Mouse (Mus musculus) megakaryocyte, embryonic 14.5 days (primary cell): ENCODE results near the gene Helb. TPM values are rescaled to one million over a fixed set of nuclear protein-coding genes. Genes with fewer than 3 reads are reported as not detected.

ENCODE experiments used
- H3K27me3 ChIP-seq: replicated peaks from 2 replicates; pipeline ENCODE3; 2012; ENCODE audit warnings: inconsistent platforms
- H3K36me3 ChIP-seq: replicated peaks from 2 replicates; pipeline ENCODE3; 2012; ENCODE audit warnings: low read length, inconsistent platforms, mixed read lengths
- H3K4me1 ChIP-seq: 2 replicates; pipeline ENCODE4 v1.6.1; 2012; ENCODE audit warnings: inconsistent platforms
- H3K4me3 ChIP-seq: replicated peaks from 2 replicates; pipeline ENCODE3; 2012; ENCODE audit warnings: moderate library complexity, mild to moderate bottlenecking, inconsistent platforms
- H3K9me3 ChIP-seq: 2 replicates; pipeline ENCODE4 v1.6.1; 2012; ENCODE audit warnings: inconsistent platforms
- FLI1 ChIP-seq: IDR thresholded peaks from 2 replicates; pipeline ENCODE4 v1.6.1; 2012; ENCODE audit warnings: low read length, inconsistent platforms, mixed read lengths
- GATA1 ChIP-seq: IDR thresholded peaks from 3 replicates; pipeline ENCODE4 v1.6.1; 2012; ENCODE audit warnings: mixed read lengths, low read length, inconsistent platforms, borderline replicate concordance
- polyA plus RNA-seq: library from polyadenylated mRNA; stranded (reverse); fragments of >175 nt; gene quantifications from 2 replicates; pipeline ENCODE4 v1.2.3, GENCODE M21; 2012; ENCODE audit warnings: low replicate concordance; ENCODE audit not compliant: insufficient read depth

Helb gene
- polyA plus RNA-seq, 1 experiment, result 4.5 TPM

GRCm38 (mm10) chr10:120097564-120097963 lies 15.2 kb downstream of the Helb start:
- H3K4me1 ChIP-seq, result no peaks in the 10 kb centered on the region; the same call in 1 of the 2 replicates
- no peak for TF ChIP-seq FLI1
- no peak for TF ChIP-seq GATA1
- H3K36me3 ChIP-seq, result peaks cover 98% of the 10 kb centered on the region
- no peaks in the 10 kb centered on the region for H3K27me3 ChIP-seq
- no peak overlapping the region for H3K4me3 ChIP-seq
- H3K9me3 ChIP-seq, result no peaks in the 10 kb centered on the region

GRCm38 (mm10) chr10:120095716-120096115 lies 17.1 kb downstream of the Helb start:
- H3K9me3 ChIP-seq, result no peaks in the 10 kb centered on the region
- H3K4me1 ChIP-seq, result no peaks in the 10 kb centered on the region; the same call in 1 of the 2 replicates
- H3K36me3 ChIP-seq, result peaks cover 98% of the 10 kb centered on the region
- TF ChIP-seq FLI1 (no peak), GATA1 (no peak)
- H3K4me3 ChIP-seq, result no peak overlapping the region
- no peaks in the 10 kb centered on the region for H3K27me3 ChIP-seq

- Histone ChIP-seq H3K36me3 (peaks cover 97% of the 10 kb centered on the region), H3K4me3 (no peak overlapping the region), H3K9me3 (no peaks in the 10 kb centered on the region), H3K27me3 (no peaks in the 10 kb centered on the region), H3K4me1 (no peaks in the 10 kb centered on the region)
- TF ChIP-seq GATA1 (no peak), FLI1 (no peak)
These were observed 17.7 kb downstream of the Helb start for GRCm38 (mm10) chr10:120095136-120095535.

- H3K9me3 ChIP-seq, result no peaks in the 10 kb centered on the region
- H3K27me3 ChIP-seq, result no peaks in the 10 kb centered on the region
- no peaks in the 10 kb centered on the region for H3K4me1 ChIP-seq
- H3K4me3 ChIP-seq, result no peak overlapping the region
- TF ChIP-seq FLI1, result no peak
- no peak for TF ChIP-seq GATA1
- H3K36me3 ChIP-seq, result peaks cover 99% of the 10 kb centered on the region
These were observed 20.2 kb downstream of the Helb start for GRCm38 (mm10) chr10:120092548-120092947.

- Histone ChIP-seq H3K36me3 (peaks cover 34% of the 10 kb centered on the region), H3K27me3 (no peaks in the 10 kb centered on the region), H3K9me3 (no peaks in the 10 kb centered on the region), H3K4me1 (no peaks in the 10 kb centered on the region), H3K4me3 (no peak overlapping the region)
- TF ChIP-seq GATA1 (no peak), FLI1 (no peak)
These were observed 34.9 kb downstream of the Helb start for GRCm38 (mm10) chr10:120077850-120078249.

- no peak for TF ChIP-seq FLI1
- TF ChIP-seq GATA1, result no peak
- peaks cover 9% of the 10 kb centered on the region for H3K9me3 ChIP-seq
- no peaks in the 10 kb centered on the region for H3K36me3 ChIP-seq
- H3K4me3 ChIP-seq, result no peak overlapping the region
- H3K27me3 ChIP-seq, result peaks cover 5% of the 10 kb centered on the region
- peaks cover 17% of the 10 kb centered on the region for H3K4me1 ChIP-seq
These were observed 46.5 kb downstream of the Helb start for GRCm38 (mm10) chr10:120066319-120066718.

- Histone ChIP-seq H3K9me3 (peaks cover 9% of the 10 kb centered on the region), H3K27me3 (peaks cover 3% of the 10 kb centered on the region), H3K4me3 (no peak overlapping the region), H3K4me1 (peaks cover 20% of the 10 kb centered on the region), H3K36me3 (no peaks in the 10 kb centered on the region)
- TF ChIP-seq GATA1 (no peak), FLI1 (no peak)
These were observed 48.4 kb downstream of the Helb start for GRCm38 (mm10) chr10:120064424-120064823.

- Histone ChIP-seq H3K4me1 (peaks cover 20% of the 10 kb centered on the region), H3K4me3 (peak overlapping the region; percentile 80), H3K27me3 (peaks cover 2% of the 10 kb centered on the region), H3K9me3 (peaks cover 26% of the 10 kb centered on the region), H3K36me3 (no peaks in the 10 kb centered on the region)
- TF ChIP-seq FLI1, result no peak
- TF ChIP-seq GATA1, result no peak
These were observed 51.3 kb downstream of the Helb start for GRCm38 (mm10) chr10:120061238-120062130.

GRCm38 (mm10) chr10:120060579-120061237 lies 52.1 kb downstream of the Helb start:
- Histone ChIP-seq H3K4me3 (no peak overlapping the region), H3K27me3 (peaks cover 2% of the 10 kb centered on the region), H3K36me3 (no peaks in the 10 kb centered on the region), H3K4me1 (peaks cover 20% of the 10 kb centered on the region), H3K9me3 (peaks cover 23% of the 10 kb centered on the region)
- TF ChIP-seq GATA1 (no peak), FLI1 (no peak)

- Histone ChIP-seq H3K9me3 (no peaks in the 10 kb centered on the region), H3K4me3 (no peak overlapping the region), H3K4me1 (no peaks in the 10 kb centered on the region), H3K36me3 (no peaks in the 10 kb centered on the region), H3K27me3 (peaks cover 4% of the 10 kb centered on the region)
- no peak for TF ChIP-seq GATA1
- TF ChIP-seq FLI1, result no peak
These were observed 68.0 kb downstream of the Helb start for GRCm38 (mm10) chr10:120044714-120045234.
